Mouse (Mus musculus) megakaryocyte, embryonic 14.5 days (primary cell): ENCODE results near the gene 1700013G24Rik. TPM values are rescaled to one million over a fixed set of nuclear protein-coding genes. Genes with fewer than 3 reads are reported as not detected.

Source experiments
- H3K27me3 ChIP-seq: replicated peaks from 2 replicates; pipeline ENCODE3; 2012; ENCODE audit warnings: inconsistent platforms
- H3K36me3 ChIP-seq: replicated peaks from 2 replicates; pipeline ENCODE3; 2012; ENCODE audit warnings: low read length, inconsistent platforms, mixed read lengths
- H3K4me1 ChIP-seq: 2 replicates; pipeline ENCODE4 v1.6.1; 2012; ENCODE audit warnings: inconsistent platforms
- H3K4me3 ChIP-seq: replicated peaks from 2 replicates; pipeline ENCODE3; 2012; ENCODE audit warnings: moderate library complexity, mild to moderate bottlenecking, inconsistent platforms
- H3K9me3 ChIP-seq: 2 replicates; pipeline ENCODE4 v1.6.1; 2012; ENCODE audit warnings: inconsistent platforms
- FLI1 ChIP-seq: IDR thresholded peaks from 2 replicates; pipeline ENCODE4 v1.6.1; 2012; ENCODE audit warnings: low read length, inconsistent platforms, mixed read lengths
- GATA1 ChIP-seq: IDR thresholded peaks from 3 replicates; pipeline ENCODE4 v1.6.1; 2012; ENCODE audit warnings: mixed read lengths, low read length, inconsistent platforms, borderline replicate concordance
- polyA plus RNA-seq: library from polyadenylated mRNA; stranded (reverse); fragments of >175 nt; gene quantifications from 2 replicates; pipeline ENCODE4 v1.2.3, GENCODE M21; 2012; ENCODE audit warnings: low replicate concordance; ENCODE audit not compliant: insufficient read depth

The 1700013G24Rik gene
- polyA plus RNA-seq, 1 experiment = not detected

GRCm38 (mm10) chr4:137454582-137454981, 1.5 kb downstream of the 1700013G24Rik start:
- H3K4me3 ChIP-seq = no peak overlapping the region
- peaks cover 4% of the 10 kb centered on the region for H3K9me3 ChIP-seq
- TF ChIP-seq GATA1 = no peak
- TF ChIP-seq FLI1 = no peak
- peaks cover 22% of the 10 kb centered on the region for H3K4me1 ChIP-seq
- H3K27me3 ChIP-seq = peaks cover 56% of the 10 kb centered on the region
- H3K36me3 ChIP-seq = no peaks in the 10 kb centered on the region

- H3K4me1 ChIP-seq = peaks cover 17% of the 10 kb centered on the region
- H3K27me3 ChIP-seq = peaks cover 56% of the 10 kb centered on the region
- no peaks in the 10 kb centered on the region for H3K36me3 ChIP-seq
- TF ChIP-seq FLI1 (no peak), GATA1 (no peak)
- H3K9me3 ChIP-seq = peaks cover 4% of the 10 kb centered on the region
- no peak overlapping the region for H3K4me3 ChIP-seq
These were observed 3.5 kb downstream of the 1700013G24Rik start for GRCm38 (mm10) chr4:137456581-137456980.

GRCm38 (mm10) chr4:137457292-137457691, 4.2 kb downstream of the 1700013G24Rik start:
- H3K27me3 ChIP-seq = peaks cover 61% of the 10 kb centered on the region
- no peak overlapping the region for H3K4me3 ChIP-seq
- no peaks in the 10 kb centered on the region for H3K36me3 ChIP-seq
- H3K4me1 ChIP-seq = peaks cover 17% of the 10 kb centered on the region
- peaks cover 4% of the 10 kb centered on the region for H3K9me3 ChIP-seq
- TF ChIP-seq GATA1 = no peak
- no peak for TF ChIP-seq FLI1

- TF ChIP-seq GATA1 = no peak
- no peak for TF ChIP-seq FLI1
- peaks cover 57% of the 10 kb centered on the region for H3K27me3 ChIP-seq
- no peak overlapping the region for H3K4me3 ChIP-seq
- no peaks in the 10 kb centered on the region for H3K36me3 ChIP-seq
- H3K9me3 ChIP-seq = peaks cover 4% of the 10 kb centered on the region
- H3K4me1 ChIP-seq = peaks cover 17% of the 10 kb centered on the region
These were observed 5.2 kb downstream of the 1700013G24Rik start for GRCm38 (mm10) chr4:137458310-137458709.

- peak overlapping the region; percentile 4 for H3K4me3 ChIP-seq
- TF ChIP-seq FLI1 (no peak), GATA1 (no peak)
- H3K27me3 ChIP-seq = peaks cover 56% of the 10 kb centered on the region
- no peaks in the 10 kb centered on the region for H3K36me3 ChIP-seq
- peaks cover 17% of the 10 kb centered on the region for H3K4me1 ChIP-seq
- H3K9me3 ChIP-seq = peaks cover 4% of the 10 kb centered on the region
These were observed 5.8 kb downstream of the 1700013G24Rik start for GRCm38 (mm10) chr4:137458861-137459260.

- no peak for TF ChIP-seq FLI1
- no peak for TF ChIP-seq GATA1
- peaks cover 60% of the 10 kb centered on the region for H3K27me3 ChIP-seq
- H3K36me3 ChIP-seq = no peaks in the 10 kb centered on the region
- H3K4me1 ChIP-seq = peaks cover 17% of the 10 kb centered on the region
- H3K4me3 ChIP-seq = no peak overlapping the region
- peaks cover 4% of the 10 kb centered on the region for H3K9me3 ChIP-seq
These were observed 7.6 kb downstream of the 1700013G24Rik start for GRCm38 (mm10) chr4:137460676-137461075.

- TF ChIP-seq FLI1 (no peak), GATA1 (no peak)
- H3K9me3 ChIP-seq = peaks cover 4% of the 10 kb centered on the region
- H3K27me3 ChIP-seq = peaks cover 56% of the 10 kb centered on the region
- H3K4me3 ChIP-seq = no peak overlapping the region
- no peaks in the 10 kb centered on the region for H3K36me3 ChIP-seq
- peaks cover 19% of the 10 kb centered on the region for H3K4me1 ChIP-seq
These were observed 8.1 kb downstream of the 1700013G24Rik start for GRCm38 (mm10) chr4:137461217-137461616.

- no peaks in the 10 kb centered on the region for H3K36me3 ChIP-seq
- H3K9me3 ChIP-seq = peaks cover 4% of the 10 kb centered on the region
- H3K27me3 ChIP-seq = peaks cover 55% of the 10 kb centered on the region
- TF ChIP-seq GATA1 (no peak), FLI1 (no peak)
- H3K4me1 ChIP-seq = peaks cover 17% of the 10 kb centered on the region
- H3K4me3 ChIP-seq = no peak overlapping the region
These were observed 9.1 kb downstream of the 1700013G24Rik start for GRCm38 (mm10) chr4:137461981-137462690.

GRCm38 (mm10) chr4:137465125-137465787, 12.2 kb downstream of the 1700013G24Rik start:
- Histone ChIP-seq H3K36me3 (no peaks in the 10 kb centered on the region), H3K4me3 (no peak overlapping the region), H3K9me3 (no peaks in the 10 kb centered on the region), H3K27me3 (peaks cover 65% of the 10 kb centered on the region), H3K4me1 (peaks cover 18% of the 10 kb centered on the region)
- no peak for TF ChIP-seq GATA1
- TF ChIP-seq FLI1 = no peak

GRCm38 (mm10) chr4:137466991-137467390, 13.9 kb downstream of the 1700013G24Rik start:
- peaks cover 18% of the 10 kb centered on the region for H3K4me1 ChIP-seq
- no peaks in the 10 kb centered on the region for H3K9me3 ChIP-seq
- peaks cover 71% of the 10 kb centered on the region for H3K27me3 ChIP-seq
- no peak overlapping the region for H3K4me3 ChIP-seq
- TF ChIP-seq GATA1 = no peak
- no peak for TF ChIP-seq FLI1
- no peaks in the 10 kb centered on the region for H3K36me3 ChIP-seq
